In the genomic region with DNA sequence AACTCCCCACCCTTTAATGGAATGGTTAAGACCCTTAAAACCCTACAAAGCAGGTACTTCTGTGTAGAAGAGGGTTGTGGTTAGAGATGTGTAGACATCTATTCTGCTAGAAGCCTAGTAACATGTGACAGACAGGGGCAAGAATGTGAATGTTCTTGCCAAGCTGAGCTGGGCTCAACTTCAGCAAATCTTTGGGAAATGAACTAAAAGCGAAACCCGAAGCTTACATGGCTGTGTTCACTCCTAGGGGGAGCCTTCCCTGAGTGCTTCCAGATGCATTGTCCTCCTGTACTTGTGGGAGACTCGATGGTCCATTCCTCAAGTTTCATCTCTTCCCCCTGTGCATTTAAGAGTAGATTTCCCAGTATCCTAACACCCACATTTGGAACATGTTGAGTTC, we compare ENCODE assay signal across 18 mouse cellular contexts.
DNase-seq lines count a peak whose midpoint lies in the region; ATAC-seq and TF ChIP-seq lines count a peak whose summit lies in the region.
"Had no signal": no experiment of that assay in that cellular context is flagged by ENCODE, and none has a peak within 500 bp of the region (broad histone marks: within the 10 kb centered on the region; RNA-seq: fewer than 3 reads in every experiment).

No protein-coding gene starts in this region.

- H3K27ac ChIP-seq in limb, embryonic 12.5 days: 0 out of 2 replicates have a peak overlapping the region, but pooled peaks have one; percentile 9
- H3K27ac ChIP-seq in limb, embryonic 10.5 days: no peak overlapping the region
- no peak overlapping the region for H3K27ac ChIP-seq in gastrocnemius, adult 2 months
- H3K27ac ChIP-seq in midbrain, embryonic 16.5 days (ENCODE audit: low read length): no peak overlapping the region
- no peak overlapping the region for H3K27ac ChIP-seq in midbrain, embryonic 11.5 days (ENCODE audit: low read depth, low read length)
- H3K27ac ChIP-seq: forebrain, embryonic 15.5 days; heart, embryonic 13.5 days; limb, embryonic 15.5 days; liver, embryonic 15.5 days had no signal

- H3K4me1 ChIP-seq in limb, embryonic 12.5 days (replicated peaks): 0 out of 2 replicates have a peak, but pooled peaks cover 3% of the 10 kb centered on the region
- peaks cover 3% of the 10 kb centered on the region; the same call in 1 of the 2 replicates for H3K4me1 ChIP-seq in limb, embryonic 10.5 days
- no peaks in the 10 kb centered on the region for H3K4me1 ChIP-seq in midbrain, embryonic 16.5 days (ENCODE audit: control insufficient read depth, insufficient read depth, low read length)
- H3K4me1 ChIP-seq in midbrain, embryonic 11.5 days (ENCODE audit: control insufficient read depth, insufficient read depth, low read length): no peaks in the 10 kb centered on the region
- H3K4me1 ChIP-seq: limb, embryonic 15.5 days had no signal

- H3K27me3 ChIP-seq in limb, embryonic 12.5 days: no peaks in the 10 kb centered on the region
- no peaks in the 10 kb centered on the region for H3K27me3 ChIP-seq in limb, embryonic 10.5 days (ENCODE audit: low read depth, poor library complexity, severe bottlenecking)
- no peaks in the 10 kb centered on the region for H3K27me3 ChIP-seq in midbrain, embryonic 16.5 days (ENCODE audit: control insufficient read depth, insufficient read depth, low read depth, low read length)
- H3K27me3 ChIP-seq in midbrain, embryonic 11.5 days (ENCODE audit: control insufficient read depth, insufficient read depth, low read length): no peaks in the 10 kb centered on the region
- H3K27me3 ChIP-seq: forebrain, embryonic 15.5 days; heart, embryonic 13.5 days; limb, embryonic 15.5 days; liver, embryonic 15.5 days had no signal

- H3K4me2 ChIP-seq in limb, embryonic 12.5 days: no peak overlapping the region
- no peak overlapping the region for H3K4me2 ChIP-seq in midbrain, embryonic 16.5 days (ENCODE audit: low read length)
- H3K4me2 ChIP-seq in midbrain, embryonic 11.5 days: no peak overlapping the region
- H3K4me2 ChIP-seq: forebrain, embryonic 15.5 days; heart, embryonic 13.5 days; limb, embryonic 15.5 days; liver, embryonic 15.5 days had no signal

- H3K36me3 ChIP-seq in limb, embryonic 12.5 days: peaks cover 22% of the 10 kb centered on the region
- H3K36me3 ChIP-seq in limb, embryonic 10.5 days: peaks cover 19% of the 10 kb centered on the region
- no peaks in the 10 kb centered on the region for H3K36me3 ChIP-seq in midbrain, embryonic 16.5 days (ENCODE audit: control insufficient read depth, insufficient read depth, low read length)
- no peaks in the 10 kb centered on the region for H3K36me3 ChIP-seq in midbrain, embryonic 11.5 days (ENCODE audit: control insufficient read depth, insufficient read depth, low read length)
- H3K36me3 ChIP-seq: G1E; liver, embryonic 15.5 days had no signal

- WGBS in limb, embryonic 12.5 days: 51% methylated on average over 3 of the region's 3 CpGs
- 76% methylated on average over 3 of the region's 3 CpGs for WGBS in limb, embryonic 10.5 days
- WGBS in midbrain, embryonic 16.5 days: 92% methylated on average over 3 of the region's 3 CpGs
- WGBS in midbrain, embryonic 11.5 days: 75% methylated on average over 3 of the region's 3 CpGs

- no peak overlapping the region for H3K4me3 ChIP-seq in limb, embryonic 12.5 days (replicated peaks)
- H3K4me3 ChIP-seq in limb, embryonic 10.5 days: no peak overlapping the region
- H3K4me3 ChIP-seq in gastrocnemius, adult 2 months: no peak overlapping the region
- no peak overlapping the region for H3K4me3 ChIP-seq in midbrain, embryonic 16.5 days (ENCODE audit: low read depth, low read length)
- no peak overlapping the region for H3K4me3 ChIP-seq in midbrain, embryonic 11.5 days (ENCODE audit: low read depth, low read length)
- H3K4me3 ChIP-seq: forebrain, embryonic 15.5 days; heart, embryonic 13.5 days; limb, embryonic 15.5 days; liver, embryonic 15.5 days had no signal

- H3K9ac ChIP-seq in limb, embryonic 12.5 days (replicated peaks): no peak overlapping the region
- no peak overlapping the region for H3K9ac ChIP-seq in midbrain, embryonic 16.5 days (ENCODE audit: low read depth, low read length)
- H3K9ac ChIP-seq in midbrain, embryonic 11.5 days (ENCODE audit: low read length): no peak overlapping the region
- H3K9ac ChIP-seq: forebrain, embryonic 15.5 days; heart, embryonic 13.5 days; limb, embryonic 15.5 days; liver, embryonic 15.5 days had no signal

- H3K9me3 ChIP-seq in limb, embryonic 12.5 days: no peaks in the 10 kb centered on the region
- H3K9me3 ChIP-seq in limb, embryonic 10.5 days (replicated peaks): no peaks in the 10 kb centered on the region
- no peaks in the 10 kb centered on the region for H3K9me3 ChIP-seq in midbrain, embryonic 16.5 days (replicated peaks; ENCODE audit: control insufficient read depth, low read length, poor library complexity, severe bottlenecking)
- no peaks in the 10 kb centered on the region for H3K9me3 ChIP-seq in midbrain, embryonic 11.5 days (ENCODE audit: control insufficient read depth, low read length)
- H3K9me3 ChIP-seq: forebrain, embryonic 15.5 days; heart, embryonic 13.5 days; limb, embryonic 15.5 days; liver, embryonic 15.5 days had no signal

- DNase-seq in limb, embryonic 10.5 days (ENCODE audit: low spot score): no peak
- peak; percentile 88 for DNase-seq in NIH3T3 (ENCODE audit: low read depth)
- peak; percentile 44 for DNase-seq in gastrocnemius, adult 2 months
- DNase-seq in skeletal muscle tissue, adult 2 months (ENCODE audit: low read depth, low spot score): peak; percentile 56
- DNase-seq in midbrain, embryonic 11.5 days (ENCODE audit: low spot score, missing footprints): no peak
- DNase-seq: adrenal gland, postnatal 36 days; cerebellum, adult 18-20 months; right cerebral cortex, postnatal 4 days; thymus, postnatal 25 days had no signal

- TF ChIP-seq CTCF in gastrocnemius, adult 2 months (IDR thresholded peaks at IDR 0.05): no peak

- intact Hi-C loops in gastrocnemius, adult 2 months (cut with DNase I): no loop called here

- no peak for ATAC-seq in limb, embryonic 12.5 days (ENCODE audit: insufficient number of reproducible peaks, insufficient read depth, low FRiP score, low TSS enrichment, low read depth)
- ATAC-seq in midbrain, embryonic 16.5 days: no peak
- ATAC-seq in midbrain, embryonic 11.5 days (ENCODE audit: low FRiP score): no peak
- ATAC-seq: forebrain, embryonic 15.5 days; hindbrain, embryonic 16.5 days; intestine, postnatal 0 days had no signal

Comparison
In these comparisons a context has a peak if more than half of its experiments do, and no peak if none do; other contexts are left out.
1. DNase-seq: peak in NIH3T3 (single experiment), gastrocnemius, adult 2 months (single experiment) and skeletal muscle tissue, adult 2 months (single experiment); none in limb, embryonic 10.5 days (single experiment) and midbrain, embryonic 11.5 days (single experiment).